Mouse (Mus musculus) 416B (cell line): ENCODE results near the gene Amd1.

ENCODE experiments used
- DNase-seq: peaks from one replicate; pipeline ENCODE4 v3.0.0; 2011; ENCODE audit warnings: low read depth

Gene Amd1

DNA sequence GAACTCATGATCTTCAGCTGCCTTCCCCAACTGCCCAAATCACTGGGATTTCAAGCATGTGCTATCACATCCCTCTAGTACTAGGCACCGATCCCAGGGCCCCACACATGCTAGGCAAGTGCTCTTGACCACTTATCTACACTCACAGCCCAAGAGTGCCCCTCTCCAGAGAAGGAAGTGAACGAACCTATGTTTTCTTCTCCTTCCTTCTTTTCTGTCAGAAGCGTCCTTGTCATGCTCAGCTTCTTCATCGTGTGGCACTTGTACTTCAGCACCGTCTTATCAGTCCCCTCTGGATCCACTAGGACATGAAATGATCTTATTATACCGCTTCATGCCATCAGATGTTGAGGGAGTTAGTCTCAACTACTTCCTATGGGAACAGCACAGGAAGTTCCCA, 51.0 kb downstream of the Amd1 start:
- no peak for DNase-seq

DNA sequence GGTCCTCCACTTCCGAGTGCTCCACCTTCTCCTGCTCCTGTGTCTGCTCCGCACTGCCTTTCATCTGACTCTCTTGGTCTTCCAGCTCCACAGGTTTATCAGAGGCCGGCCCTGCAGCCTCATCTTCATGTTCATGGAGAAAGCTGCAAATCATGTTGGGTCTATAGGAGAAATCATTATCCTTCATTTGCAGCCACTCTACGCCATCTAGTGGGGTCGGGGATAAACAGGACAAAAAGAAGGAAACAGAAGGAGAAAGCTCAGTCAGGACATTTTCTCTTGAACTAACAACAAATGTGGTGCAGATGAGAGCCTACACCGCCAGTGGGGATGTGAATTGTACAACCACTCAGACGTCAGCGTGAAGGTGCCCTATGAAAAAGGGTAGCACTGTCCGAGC, 52.4 kb downstream of the Amd1 start:
- DNase-seq, result peak; percentile 59

DNA sequence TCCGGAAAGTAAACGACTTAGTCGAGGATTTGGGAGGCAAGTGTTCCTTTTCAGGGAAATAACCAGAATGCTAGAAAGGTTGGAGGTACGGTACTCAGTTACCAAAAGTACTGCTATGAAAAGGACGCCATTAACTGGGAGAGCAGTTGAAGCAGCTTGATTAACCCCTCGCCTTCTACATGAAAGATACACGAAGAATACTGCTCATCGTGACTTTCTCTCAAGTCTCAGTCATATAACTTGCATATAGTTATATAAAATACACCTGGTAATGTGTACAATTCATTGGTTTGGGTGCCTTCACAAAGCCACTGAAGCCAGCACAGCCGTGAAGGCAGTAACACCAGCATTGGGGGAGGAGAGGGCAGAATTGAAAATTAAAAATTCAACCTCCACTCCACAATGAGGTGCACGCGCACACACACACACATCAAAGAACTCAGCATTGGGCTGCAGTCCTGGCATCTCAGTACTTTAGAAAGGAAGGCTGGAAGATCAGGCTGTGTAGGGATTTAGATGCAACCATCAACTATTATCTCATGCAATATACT, 54.7 kb downstream of the Amd1 start:
- DNase-seq, result no peak

DNA sequence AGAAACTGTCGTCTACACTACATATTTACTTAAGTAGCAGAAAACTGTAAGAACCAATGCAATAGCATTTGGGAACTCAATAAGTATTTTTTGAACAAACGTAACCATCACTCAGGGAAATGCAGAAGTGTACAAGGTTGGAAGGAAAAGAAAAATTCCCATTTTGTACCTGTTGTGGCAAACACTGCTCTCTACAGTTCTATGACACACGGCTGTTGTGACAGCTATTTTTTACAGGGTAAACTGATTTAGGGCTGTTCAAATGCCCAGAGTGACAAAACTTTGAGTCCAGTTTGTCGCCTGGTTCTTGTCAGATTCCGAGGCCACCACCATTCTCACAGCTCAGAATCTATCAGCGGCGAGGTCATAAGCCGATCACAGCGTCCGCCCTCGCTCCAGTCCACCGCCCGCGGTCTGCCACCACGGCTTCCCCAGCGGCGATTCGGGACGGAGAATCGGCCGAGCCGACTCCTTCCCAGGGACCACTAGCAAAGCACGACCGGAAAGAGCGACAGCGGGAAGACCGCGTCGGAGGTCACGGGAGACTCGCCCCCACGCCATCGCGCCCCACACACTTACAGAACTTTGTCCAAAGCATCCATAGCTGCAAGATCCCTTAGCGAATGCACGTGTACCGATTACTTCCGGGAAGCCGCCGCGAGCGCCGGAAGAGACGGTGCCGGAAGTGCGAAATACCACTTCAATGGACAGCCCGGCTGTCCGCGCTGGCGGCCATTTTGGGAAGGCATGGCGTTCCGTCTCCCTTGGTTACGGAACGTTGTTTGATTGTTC, 55.4 kb downstream of the Amd1 start, which contains the start of gene Rpf2:
TSS of gene Rpf2 (minus strand) at position 663 of the 792 bp plus-strand sequence.
- DNase-seq, result peak; percentile 90

DNA sequence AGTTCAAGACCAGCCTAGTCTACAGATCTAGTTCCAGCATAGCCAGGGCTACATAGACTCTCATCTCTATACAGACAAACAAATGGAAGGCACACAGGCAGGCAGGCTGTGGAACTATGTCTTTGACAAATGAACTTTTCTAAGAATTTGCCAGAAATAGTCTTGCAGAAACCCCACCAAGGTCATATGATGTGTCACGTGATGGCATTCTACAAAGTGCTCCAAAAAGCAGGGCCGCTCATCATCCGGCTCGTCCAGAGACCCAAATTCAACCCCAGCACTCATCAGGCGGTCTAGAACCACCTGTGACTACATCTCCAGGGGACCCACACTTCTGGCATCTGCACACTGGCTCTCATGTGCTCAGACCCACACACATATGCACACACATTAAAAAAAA, 64.2 kb downstream of the Amd1 start:
- no peak for DNase-seq
